Comparison of ENCODE assay signal across 15 mouse cellular contexts in the genomic region with DNA sequence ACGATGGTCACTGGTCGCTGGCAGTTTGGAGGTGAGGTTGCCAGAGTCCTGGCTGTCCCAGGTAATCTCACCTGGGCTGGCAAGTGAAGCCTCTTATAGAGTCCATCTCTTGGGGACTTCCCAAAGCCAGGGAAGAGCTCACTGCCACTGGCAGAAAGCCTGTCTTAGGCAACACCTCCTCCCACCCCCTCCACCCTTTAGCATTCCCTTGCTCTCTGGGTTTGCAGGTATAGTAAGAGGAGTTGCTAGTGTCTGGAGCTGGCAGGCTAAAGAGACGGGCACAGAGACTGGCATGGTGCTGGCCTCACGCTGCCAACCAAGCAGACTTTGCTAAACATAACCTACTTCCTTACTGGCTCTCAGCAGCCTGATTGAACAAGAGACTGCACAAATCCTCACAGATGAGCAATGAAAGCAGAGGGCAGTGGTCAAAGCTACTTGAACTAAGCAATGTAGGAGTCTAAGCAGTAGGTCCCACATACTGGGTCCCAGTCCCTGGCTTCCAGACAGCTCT. TPM values are rescaled to one million over a fixed set of nuclear protein-coding genes. Genes with fewer than 3 reads are reported as not detected.
"Had no signal": no experiment of that assay in that cellular context is flagged by ENCODE, and none has a peak within 500 bp of the region (broad histone marks: within the 10 kb centered on the region; RNA-seq: fewer than 3 reads in every experiment).

No protein-coding gene starts in this region.

- H3K27me3 ChIP-seq: limb, embryonic 13.5 days; midbrain, embryonic 13.5 days had no signal

- H3K4me3 ChIP-seq: limb, embryonic 13.5 days; midbrain, embryonic 13.5 days had no signal

- H3K27ac ChIP-seq: kidney, postnatal 0 days; limb, embryonic 13.5 days; liver, embryonic 14.5 days; midbrain, embryonic 13.5 days had no signal

- DNase-seq: kidney, postnatal 36 days; layer of hippocampus, adult 9-11 months; layer of hippocampus, postnatal 36 days; left cerebral cortex, postnatal 4 days; lung, adult 18-20 months; right cerebral cortex, adult 18-20 months; right cerebral cortex, postnatal 4 days; spleen, adult 18-20 months; thymus, adult 2 months; thymus, postnatal 25 days had no signal

RNA-seq across cellular contexts. Expression of a gene that starts 35.3 kb away (rescaled TPM):
- polyA plus RNA-seq: midbrain, embryonic 13.5 days; neural tube, embryonic 14.5 days had no signal
